Mouse (Mus musculus) gastrocnemius, postnatal 10 days (tissue): ENCODE data around the gene Clca3a2. TPM values are rescaled to one million over a fixed set of nuclear protein-coding genes. Genes with fewer than 3 reads are reported as not detected.

Source experiments
- total RNA-seq, 2 experiments: library from RNA; stranded (reverse); gene quantifications; 2 replicates each; pipeline ENCODE4 v1.2.3; 2021

The Clca3a2 gene
- total RNA-seq, 2 experiments from 2014 or later = not detected

Other genes with a start within 250 kb of the Clca3a2 start
- gene Hs2st1, start 249.3 kb downstream of the Clca3a2 start, total RNA-seq = 10 to 100 TPM; 22.0 to 27.4 TPM
- 100 to 1,000 TPM; 197 to 208 TPM for gene Selenof, start 249.2 kb downstream of the Clca3a2 start, total RNA-seq
- 100 to 1,000 TPM; 310 to 331 TPM for gene Sh3glb1, start 99.2 kb downstream of the Clca3a2 start, total RNA-seq
- gene Clca3a1, start 58.5 kb downstream of the Clca3a2 start, total RNA-seq = under 1 TPM; 0.20 to 0.31 TPM
- not detected for gene Clca3b, start 29.9 kb upstream of the Clca3a2 start, total RNA-seq
- gene Clca4b, start 113.0 kb upstream of the Clca3a2 start, total RNA-seq = not detected
- not detected for gene Clca4a, start 155.6 kb upstream of the Clca3a2 start, total RNA-seq
- gene Clca1, start 213.3 kb upstream of the Clca3a2 start, total RNA-seq = not detected